Mouse (Mus musculus): Measurements from ENCODE around the gene Hnf4a. TPM values are rescaled to one million over a fixed set of nuclear protein-coding genes. Genes with fewer than 3 reads are reported as not detected.

Hnf4a gene
- total and polyA plus RNA-seq, 3 experiments: not detected

DNA sequence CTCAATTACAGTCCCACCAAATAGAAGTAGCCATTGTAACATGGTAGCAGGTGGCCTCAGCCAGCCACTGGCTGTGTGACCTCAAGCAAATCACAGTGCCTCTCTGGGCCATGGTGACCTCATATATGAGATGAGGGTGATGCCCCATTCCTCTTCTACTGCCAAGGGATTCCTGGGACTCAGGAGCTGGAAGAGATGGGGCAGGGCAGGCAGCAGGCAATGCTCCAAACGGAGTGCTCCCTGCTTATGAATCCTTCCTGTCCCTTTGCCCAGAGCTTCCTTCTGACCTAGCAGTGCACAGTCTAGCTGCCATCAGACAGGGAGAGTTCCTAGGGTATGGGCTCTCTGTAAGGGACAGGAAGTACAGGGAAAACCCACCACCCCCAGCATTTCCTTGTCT lies 51.9 kb downstream of the Hnf4a start:
- peaks cover 93% of the 10 kb centered on the region for H3K27me3 ChIP-seq (replicated peaks)
- no peak overlapping the region for H3K4me3 ChIP-seq (replicated peaks in 1 of 3; ENCODE audit: low read depth in 2 of 3, low read length in 2 of 3, poor library complexity in 1 of 3)
- H3K9me3 ChIP-seq (replicated peaks; ENCODE audit: low read length): no peaks in the 10 kb centered on the region
- H3K36me3 ChIP-seq (replicated peaks in 1 of 2; ENCODE audit: control insufficient read depth in 1 of 2, insufficient read depth in 1 of 2, low read length in 1 of 2): no peaks in the 10 kb centered on the region
- TF ChIP-seq ETS1 (conservative IDR thresholded peaks at IDR 0.05; ENCODE audit: low read depth, low read length): no peak
- no peak for TF ChIP-seq MYC (IDR thresholded peaks at IDR 0.05; ENCODE audit: low read depth, low read length)
- TF ChIP-seq JUND (conservative IDR thresholded peaks at IDR 0.05; ENCODE audit: low read depth, low read length): no peak
- H3K27ac ChIP-seq (ENCODE audit: insufficient read depth, low read depth): no peak overlapping the region
- DNase-seq (ENCODE audit: extremely low read depth): no peak
- dilution Hi-C loops (cut with MboI; ENCODE audit: extremely low pct_ligation_motif_present, extremely low pct_unique_long_range_greater_than_20kb, low sequenced_read_pairs): no loop called here
- no peaks in the 10 kb centered on the region for H3K4me1 ChIP-seq (ENCODE audit: control insufficient read depth in 1 of 2, insufficient read depth in 2 of 2)
- H3K9ac ChIP-seq (ENCODE audit: insufficient read depth, low read depth): no peak overlapping the region
- in situ Hi-C loops (cut with MboI; ENCODE audit: low pct_ligation_motif_present, low pct_unique_long_range_greater_than_20kb, low sequenced_read_pairs): no loop called here
- H3K79me2 ChIP-seq (replicated peaks; ENCODE audit: control insufficient read depth, extremely low read depth, insufficient read depth, poor library complexity, severe bottlenecking): no peaks in the 10 kb centered on the region
- no peak overlapping the region for H3K4me2 ChIP-seq (ENCODE audit: insufficient read depth, low read depth, poor library complexity, severe bottlenecking)

GRCm38 (mm10) chr2:163559236-163559635 lies 52.6 kb downstream of the Hnf4a start:
- dilution Hi-C loops (cut with MboI; ENCODE audit: extremely low pct_ligation_motif_present, extremely low pct_unique_long_range_greater_than_20kb, low sequenced_read_pairs): no loop called here
- no peak for TF ChIP-seq TCF12 (IDR thresholded peaks at IDR 0.05; ENCODE audit: low read depth, low read length)
- no peak for TF ChIP-seq SIN3A (IDR thresholded peaks at IDR 0.05; ENCODE audit: low read length)
- TF ChIP-seq CTCF (conservative IDR thresholded peaks at IDR 0.05 in 1 of 2, IDR thresholded peaks at IDR 0.05 in 1 of 2; ENCODE audit: low read depth in 2 of 2, low read length in 2 of 2): no peak
- TF ChIP-seq ETS1 (conservative IDR thresholded peaks at IDR 0.05; ENCODE audit: low read depth, low read length): no peak
- TF ChIP-seq E2F4 (IDR thresholded peaks at IDR 0.05; ENCODE audit: insufficient replicate concordance, low read depth, low read length): no peak
- TF ChIP-seq ZKSCAN1 (IDR thresholded peaks at IDR 0.05; ENCODE audit: borderline replicate concordance, low read depth, low read length): no peak
- no peak for TF ChIP-seq MAX (IDR thresholded peaks at IDR 0.05; ENCODE audit: low read length)
- no peak for TF ChIP-seq MAZ (IDR thresholded peaks at IDR 0.05; ENCODE audit: low read depth, low read length)
- Histone ChIP-seq H3K9me3 (replicated peaks; ENCODE audit: low read length) (no peaks in the 10 kb centered on the region), H3K4me2 (ENCODE audit: insufficient read depth, low read depth, poor library complexity, severe bottlenecking) (no peak overlapping the region), H3K79me2 (replicated peaks; ENCODE audit: control insufficient read depth, extremely low read depth, insufficient read depth, poor library complexity, severe bottlenecking) (no peaks in the 10 kb centered on the region), H3K27ac (ENCODE audit: insufficient read depth, low read depth) (no peak overlapping the region), H3K36me3 (replicated peaks in 1 of 2; ENCODE audit: control insufficient read depth in 1 of 2, insufficient read depth in 1 of 2, low read length in 1 of 2) (no peaks in the 10 kb centered on the region), H3K27me3 (replicated peaks) (peaks cover 93% of the 10 kb centered on the region), H3K9ac (ENCODE audit: insufficient read depth, low read depth) (no peak overlapping the region), H3K4me1 (ENCODE audit: control insufficient read depth in 1 of 2, insufficient read depth in 2 of 2) (no peaks in the 10 kb centered on the region), H3K4me3 (replicated peaks in 1 of 3; ENCODE audit: low read depth in 2 of 3, low read length in 2 of 3, poor library complexity in 1 of 3) (no peak overlapping the region)
- in situ Hi-C loops (cut with MboI; ENCODE audit: low pct_ligation_motif_present, low pct_unique_long_range_greater_than_20kb, low sequenced_read_pairs): no loop called here
- DNase-seq (ENCODE audit: extremely low read depth): no peak

- H3K27ac ChIP-seq (ENCODE audit: insufficient read depth, low read depth): no peak overlapping the region
- dilution Hi-C loops (cut with MboI; ENCODE audit: extremely low pct_ligation_motif_present, extremely low pct_unique_long_range_greater_than_20kb, low sequenced_read_pairs): no loop called here
- H3K4me3 ChIP-seq (replicated peaks in 1 of 3; ENCODE audit: low read depth in 2 of 3, low read length in 2 of 3, poor library complexity in 1 of 3): no peak overlapping the region
- H3K79me2 ChIP-seq (replicated peaks; ENCODE audit: control insufficient read depth, extremely low read depth, insufficient read depth, poor library complexity, severe bottlenecking): no peaks in the 10 kb centered on the region
- no peak overlapping the region for H3K9ac ChIP-seq (ENCODE audit: insufficient read depth, low read depth)
- DNase-seq (ENCODE audit: extremely low read depth): no peak
- H3K36me3 ChIP-seq (replicated peaks in 1 of 2; ENCODE audit: control insufficient read depth in 1 of 2, insufficient read depth in 1 of 2, low read length in 1 of 2): no peaks in the 10 kb centered on the region
- no peak for TF ChIP-seq MEF2A (IDR thresholded peaks at IDR 0.05; ENCODE audit: borderline replicate concordance, low read depth, low read length)
- TF ChIP-seq MXI1 (IDR thresholded peaks at IDR 0.05; ENCODE audit: low read depth, low read length): no peak
- no peak for TF ChIP-seq CHD1 (IDR thresholded peaks at IDR 0.05; ENCODE audit: low read depth, low read length)
- TF ChIP-seq BHLHE40 (IDR thresholded peaks at IDR 0.05; ENCODE audit: low read depth, low read length): no peak
- no peak for TF ChIP-seq E2F4 (IDR thresholded peaks at IDR 0.05; ENCODE audit: insufficient replicate concordance, low read depth, low read length)
- TF ChIP-seq ZC3H11A (IDR thresholded peaks at IDR 0.05; ENCODE audit: low read depth, low read length): no peak
- TF ChIP-seq GABPA (IDR thresholded peaks at IDR 0.05; ENCODE audit: insufficient replicate concordance, low read depth, low read length): no peak
- no peak for TF ChIP-seq TBP (conservative IDR thresholded peaks at IDR 0.05; ENCODE audit: low read depth, low read length)
- TF ChIP-seq MAZ (IDR thresholded peaks at IDR 0.05; ENCODE audit: low read depth, low read length): no peak
- TF ChIP-seq KAT2A (IDR thresholded peaks at IDR 0.05; ENCODE audit: insufficient replicate concordance, low read length): no peak
- TF ChIP-seq CTCF (conservative IDR thresholded peaks at IDR 0.05 in 1 of 2, IDR thresholded peaks at IDR 0.05 in 1 of 2; ENCODE audit: low read depth in 2 of 2, low read length in 2 of 2): no peak
- in situ Hi-C loops (cut with MboI; ENCODE audit: low pct_ligation_motif_present, low pct_unique_long_range_greater_than_20kb, low sequenced_read_pairs): no loop called here
- no peaks in the 10 kb centered on the region for H3K9me3 ChIP-seq (replicated peaks; ENCODE audit: low read length)
- H3K4me1 ChIP-seq (ENCODE audit: control insufficient read depth in 1 of 2, insufficient read depth in 2 of 2): no peaks in the 10 kb centered on the region
- H3K4me2 ChIP-seq (ENCODE audit: insufficient read depth, low read depth, poor library complexity, severe bottlenecking): no peak overlapping the region
- H3K27me3 ChIP-seq (replicated peaks): peaks cover 93% of the 10 kb centered on the region
Observed at GRCm38 (mm10) chr2:163560247-163560646, 53.6 kb downstream of the Hnf4a start.
